Mouse (Mus musculus) kidney, postnatal 10 days (tissue): Measurements from ENCODE around the gene Mvb12a.

Experiments used
- DNase-seq: peaks from one replicate; pipeline ENCODE4 v3.0.0; 2021; ENCODE audit warnings: mixed read lengths

Gene Mvb12a

GRCm38 (mm10) chr8:71527162-71527870 is 15.4 kb upstream of the Mvb12a start:
- DNase-seq: no peak

GRCm38 (mm10) chr8:71528362-71529073 is 14.2 kb upstream of the Mvb12a start:
- DNase-seq: peak; percentile 73

- DNase-seq: peak; percentile 67
Measured at GRCm38 (mm10) chr8:71530735-71531467, 11.8 kb upstream of the Mvb12a start.

GRCm38 (mm10) chr8:71534263-71534810 is 8.4 kb upstream of the Mvb12a start:
- DNase-seq: peak; percentile 28

- no peak for DNase-seq
Measured at GRCm38 (mm10) chr8:71535663-71536062, 7.1 kb upstream of the Mvb12a start.

- DNase-seq: peak; percentile 93
Measured at GRCm38 (mm10) chr8:71537028-71537867, 5.5 kb upstream of the Mvb12a start, which contains the start of gene Bst2. Bst2 (minus strand) TSS chr8:71537456.

- no peak for DNase-seq
Measured at GRCm38 (mm10) chr8:71543755-71544154, 1.0 kb downstream of the Mvb12a start.

GRCm38 (mm10) chr8:71545053-71545452 is 2.3 kb downstream of the Mvb12a start:
- DNase-seq: no peak

GRCm38 (mm10) chr8:71547590-71547989 is 4.9 kb downstream of the Mvb12a start:
- no peak for DNase-seq

- DNase-seq: no peak
Measured at GRCm38 (mm10) chr8:71550754-71551153, 8.0 kb downstream of the Mvb12a start.

- DNase-seq: no peak
Measured at GRCm38 (mm10) chr8:71552770-71553169, 10.0 kb downstream of the Mvb12a start.

GRCm38 (mm10) chr8:71554001-71554400 is 11.3 kb downstream of the Mvb12a start:
- DNase-seq: no peak

GRCm38 (mm10) chr8:71554644-71555043 is 11.9 kb downstream of the Mvb12a start:
- DNase-seq: no peak

- no peak for DNase-seq
Measured at GRCm38 (mm10) chr8:71558071-71558957, 15.6 kb downstream of the Mvb12a start, which contains the start of gene Tmem221. Tmem221 (minus strand) TSS chr8:71558871.

GRCm38 (mm10) chr8:71558958-71559690 is 16.4 kb downstream of the Mvb12a start:
- DNase-seq: peak; percentile 89

- no peak for DNase-seq
Measured at GRCm38 (mm10) chr8:71560071-71560470, 17.3 kb downstream of the Mvb12a start.

- DNase-seq: no peak
Measured at GRCm38 (mm10) chr8:71560765-71561164, 18.0 kb downstream of the Mvb12a start.

- peak; percentile 77 for DNase-seq
Measured at GRCm38 (mm10) chr8:71561401-71561800, 18.7 kb downstream of the Mvb12a start.

GRCm38 (mm10) chr8:71562751-71563150 is 20.0 kb downstream of the Mvb12a start:
- DNase-seq: peak; percentile 89

- no peak for DNase-seq
Measured at GRCm38 (mm10) chr8:71563992-71564391, 21.3 kb downstream of the Mvb12a start.
